Mouse (Mus musculus) limb, embryonic 12.5 days (tissue): ENCODE measurements around the gene Hpca. TPM values are rescaled to one million over a fixed set of nuclear protein-coding genes. Genes with fewer than 3 reads are reported as not detected.

Experiments used
- ATAC-seq: fragments of 200-750 bp; cut with Nextera tagmentation; 2 replicates; pipeline ENCODE4 v1.8.0; 2017; ENCODE audit warnings: low read depth, moderate TSS enrichment; ENCODE audit not compliant: insufficient number of reproducible peaks, insufficient read depth, low FRiP score, low TSS enrichment
- H3K27ac ChIP-seq: fragments of 300-500 bp; sonication (generic); 2 replicates; pipeline ENCODE4 v1.5.1; 2016; ENCODE audit warnings: mild to moderate bottlenecking, moderate library complexity
- H3K27me3 ChIP-seq: fragments of 300-500 bp; sonication (generic); 2 replicates; pipeline ENCODE4 v1.6.1; 2016; ENCODE audit warnings: mild to moderate bottlenecking, moderate library complexity
- H3K36me3 ChIP-seq: fragments of 300-500 bp; sonication (generic); 2 replicates; pipeline ENCODE4 v1.6.1; 2016; ENCODE audit warnings: mild to moderate bottlenecking, moderate library complexity
- H3K4me1 ChIP-seq: fragments of 300-500 bp; sonication (generic); replicated peaks from 2 replicates; pipeline ENCODE4 v1.6.1; 2016
- H3K4me2 ChIP-seq: fragments of 300-500 bp; sonication (generic); 2 replicates; pipeline ENCODE4 v1.6.1; 2016; ENCODE audit warnings: mild to moderate bottlenecking, moderate library complexity
- H3K4me3 ChIP-seq: fragments of 300-500 bp; sonication (generic); replicated peaks from 2 replicates; pipeline ENCODE4 v1.5.1; 2016; ENCODE audit warnings: mild to moderate bottlenecking
- H3K9ac ChIP-seq: fragments of 300-500 bp; sonication (generic); replicated peaks from 2 replicates; pipeline ENCODE4 v1.6.1; 2016; ENCODE audit warnings: mild to moderate bottlenecking, moderate library complexity
- H3K9me3 ChIP-seq: fragments of 300-500 bp; sonication (generic); 2 replicates; pipeline ENCODE4 v1.6.1; 2016; ENCODE audit warnings: mild to moderate bottlenecking, moderate library complexity
- WGBS: fragments of 180-500 bp; shearing (Covaris S2); methylation state at CpG from one replicate; pipeline ENCODE4 v1.1.7; 2016; 5-methylcytosine and 5-hydroxymethylcytosine counted together
- polyA plus RNA-seq: library from polyadenylated mRNA; unstranded; fragments of >200 nt; fragmentation: Nextera tagmentation; extraction: Ambion mirVana; gene quantifications from 2 replicates; pipeline ENCODE4 v1.2.1, GENCODE M21; 2016

The Hpca gene
- polyA plus RNA-seq, 1 experiment from 2014 or later, result 0.55 TPM

DNA sequence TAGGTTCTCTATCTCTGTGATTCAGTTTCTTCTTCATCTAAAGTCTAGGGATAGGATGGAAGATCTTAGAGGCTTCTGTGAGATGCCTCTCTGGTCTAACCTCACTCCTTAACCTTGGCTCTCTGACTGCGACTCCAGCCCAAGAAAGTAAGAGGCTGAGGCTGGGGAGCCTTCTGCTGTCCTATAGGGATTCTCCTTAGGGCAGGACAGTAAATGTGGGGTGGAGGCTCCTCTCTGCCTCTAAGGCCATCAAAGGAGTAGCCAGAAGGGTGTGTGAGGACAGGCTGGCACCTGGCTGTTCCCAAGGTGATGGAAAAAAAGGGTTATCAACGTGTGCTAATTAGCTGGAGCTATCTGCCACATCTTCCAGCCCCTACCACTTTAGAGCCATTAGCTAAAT lies 13.8 kb upstream of the Hpca start:
- 37% methylated on average over 2 of the region's 2 CpGs for whole genome bisulfite sequencing
- peak overlapping the region; percentile 88; the same call in 1 of the 2 replicates for H3K4me2 ChIP-seq

DNA sequence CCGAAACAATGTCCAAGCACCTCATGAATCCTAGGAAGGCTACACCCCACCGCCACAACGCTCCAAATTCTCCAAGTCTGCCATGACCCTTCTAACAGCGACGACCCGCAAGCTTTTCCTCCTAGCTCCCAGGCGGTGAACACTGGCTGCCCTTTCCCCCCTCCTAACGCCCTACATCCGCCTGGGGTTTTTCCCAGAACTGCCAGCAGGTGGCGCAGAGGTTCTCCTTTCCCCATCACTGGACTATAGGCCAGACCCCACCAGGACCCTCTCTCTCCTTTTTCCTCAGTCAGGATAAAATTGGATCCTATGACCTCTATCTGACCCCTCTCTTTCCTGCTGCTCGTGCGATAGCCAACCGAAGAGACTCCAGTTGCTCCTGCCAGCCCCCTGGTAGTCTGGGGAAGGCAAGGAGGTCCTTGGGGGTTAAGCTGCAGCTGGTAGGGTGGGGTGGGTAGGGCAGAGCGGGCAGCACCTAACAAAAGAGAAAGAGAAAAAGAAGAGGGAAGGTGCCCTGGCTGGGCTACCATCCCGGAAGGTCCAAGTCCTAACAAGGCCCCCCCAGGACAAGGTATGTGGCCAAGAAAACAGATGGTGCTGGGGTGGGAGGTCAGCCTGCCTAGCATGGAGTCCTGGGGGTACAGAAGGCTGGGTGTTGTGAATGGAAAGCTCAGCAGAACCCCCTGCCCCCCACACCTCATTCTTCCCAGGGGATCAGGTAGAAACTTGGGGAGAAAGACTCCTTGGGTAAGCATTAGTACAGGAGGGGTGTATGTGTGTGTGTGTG lies 13.2 kb upstream of the Hpca start:
- 8% methylated on average over 15 of the region's 15 CpGs for WGBS
- H3K4me1 ChIP-seq, result peaks cover 35% of the 10 kb centered on the region
- 0 out of 2 replicates have a peak overlapping the region, but pooled peaks have one; percentile 7 for H3K4me3 ChIP-seq
- no peak overlapping the region for H3K27ac ChIP-seq
- H3K4me2 ChIP-seq, result peak overlapping the region; percentile 45
- H3K27me3 ChIP-seq, result peaks cover 43% of the 10 kb centered on the region
- no peak for ATAC-seq
- peaks cover 5% of the 10 kb centered on the region; the same call in 1 of the 2 replicates for H3K36me3 ChIP-seq
- H3K9ac ChIP-seq, result no peak overlapping the region
- no peaks in the 10 kb centered on the region for H3K9me3 ChIP-seq

More for the DNA sequence above, 13.8 kb upstream of the Hpca start:
- Histone ChIP-seq H3K9me3 (no peaks in the 10 kb centered on the region), H3K4me3 (0 out of 2 replicates have a peak overlapping the region, but pooled peaks have one; percentile 7), H3K36me3 (peaks cover 7% of the 10 kb centered on the region; the same call in 1 of the 2 replicates), H3K27me3 (peaks cover 43% of the 10 kb centered on the region), H3K4me1 (peaks cover 28% of the 10 kb centered on the region), H3K27ac (no peak overlapping the region), H3K9ac (no peak overlapping the region)
- ATAC-seq, result no peak

DNA sequence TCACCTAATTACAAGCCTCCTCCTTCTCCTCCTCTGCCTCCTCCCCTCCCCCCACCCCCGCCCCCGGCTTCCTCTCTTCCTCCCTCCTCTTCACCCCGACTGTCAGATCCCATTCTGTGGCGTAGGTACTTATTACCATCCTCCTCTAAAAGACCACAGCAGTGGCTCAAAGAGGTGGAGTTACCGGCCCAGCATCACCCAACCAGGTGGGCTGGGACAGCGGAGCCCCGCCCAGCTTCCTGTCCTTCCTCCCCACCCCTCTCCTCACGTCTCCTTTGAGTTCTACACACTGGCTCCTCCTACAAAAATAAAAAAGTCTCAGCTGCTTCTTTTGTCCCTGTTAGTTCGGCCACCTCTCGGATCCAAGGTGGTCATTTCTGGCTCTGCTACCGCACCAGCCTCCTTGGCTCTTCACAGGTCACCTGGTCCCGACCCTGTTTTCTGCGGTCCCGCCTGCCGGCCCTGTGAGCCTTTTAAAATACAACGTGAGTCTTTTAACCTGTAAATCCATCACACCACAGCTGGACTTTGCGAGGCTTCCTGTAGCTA lies 9.0 kb upstream of the Hpca start:
- H3K27ac ChIP-seq, result peak overlapping the region; percentile 74
- H3K9me3 ChIP-seq, result no peaks in the 10 kb centered on the region
- WGBS, result 3% methylated on average over 17 of the region's 17 CpGs
- H3K4me2 ChIP-seq, result peak overlapping the region; percentile 53
- peak overlapping the region; percentile 28; the same call in 1 of the 2 replicates for H3K9ac ChIP-seq
- no peaks in the 10 kb centered on the region for H3K36me3 ChIP-seq
- peaks cover 20% of the 10 kb centered on the region for H3K27me3 ChIP-seq
- ATAC-seq, result peak; percentile 41
- peaks cover 37% of the 10 kb centered on the region for H3K4me1 ChIP-seq
- H3K4me3 ChIP-seq, result peak overlapping the region; percentile 35

DNA sequence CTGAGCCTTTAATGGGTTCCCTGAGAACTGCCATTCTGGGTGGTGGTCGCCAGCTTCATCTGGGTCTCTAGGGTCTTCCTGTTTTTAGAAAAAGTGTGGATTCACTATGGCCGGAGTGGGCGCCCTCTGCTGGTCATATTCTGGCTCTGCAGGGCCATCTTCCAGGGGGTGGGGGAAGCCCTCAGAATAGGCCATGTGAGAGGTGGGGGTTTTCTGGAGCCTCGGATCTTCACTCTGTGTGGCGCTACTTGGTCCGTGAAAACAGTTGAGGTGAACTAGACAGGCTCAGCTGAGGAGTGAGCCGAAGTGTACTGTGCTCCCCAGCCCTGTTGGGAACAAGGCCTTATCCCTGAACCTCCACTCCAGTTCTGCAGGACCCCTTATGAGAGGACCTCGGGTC lies 8.3 kb upstream of the Hpca start:
- Histone ChIP-seq H3K27ac (peak overlapping the region; percentile 74), H3K36me3 (no peaks in the 10 kb centered on the region), H3K4me3 (peak overlapping the region; percentile 35), H3K4me2 (peak overlapping the region; percentile 53), H3K4me1 (peaks cover 41% of the 10 kb centered on the region), H3K27me3 (peaks cover 20% of the 10 kb centered on the region), H3K9ac (no peak overlapping the region), H3K9me3 (no peaks in the 10 kb centered on the region)
- WGBS, result 5% methylated on average over 8 of the region's 8 CpGs
- peak; percentile 32; the same call in 1 of the 2 replicates for ATAC-seq

DNA sequence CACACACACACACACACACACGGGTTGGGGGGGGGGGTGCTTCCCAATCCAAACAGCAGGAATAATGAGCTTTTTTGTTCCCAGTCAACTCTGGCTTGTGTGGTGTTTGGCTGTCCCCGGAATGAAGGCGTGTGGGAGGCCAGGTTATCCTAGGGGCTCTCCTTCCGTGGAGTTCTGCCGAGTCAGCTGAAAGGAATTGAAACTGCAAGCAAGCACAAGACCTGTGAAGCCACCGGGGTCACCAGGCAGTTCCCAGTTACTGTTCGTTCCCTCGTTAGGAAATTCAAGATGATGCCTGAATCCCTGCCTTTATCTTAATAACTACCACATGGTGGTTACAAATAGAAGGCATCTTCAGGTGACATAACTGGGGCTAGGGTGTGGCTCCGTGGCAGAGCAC lies 7.6 kb upstream of the Hpca start:
- H3K4me1 ChIP-seq, result peaks cover 39% of the 10 kb centered on the region
- H3K4me3 ChIP-seq, result no peak overlapping the region
- no peak overlapping the region for H3K9ac ChIP-seq
- no peak overlapping the region for H3K4me2 ChIP-seq
- no peaks in the 10 kb centered on the region for H3K36me3 ChIP-seq
- no peak overlapping the region; the same call in 1 of the 2 replicates for H3K27ac ChIP-seq
- ATAC-seq, result no peak
- H3K27me3 ChIP-seq, result peaks cover 24% of the 10 kb centered on the region
- 44% methylated on average over 9 of the region's 9 CpGs for WGBS
- no peaks in the 10 kb centered on the region for H3K9me3 ChIP-seq

DNA sequence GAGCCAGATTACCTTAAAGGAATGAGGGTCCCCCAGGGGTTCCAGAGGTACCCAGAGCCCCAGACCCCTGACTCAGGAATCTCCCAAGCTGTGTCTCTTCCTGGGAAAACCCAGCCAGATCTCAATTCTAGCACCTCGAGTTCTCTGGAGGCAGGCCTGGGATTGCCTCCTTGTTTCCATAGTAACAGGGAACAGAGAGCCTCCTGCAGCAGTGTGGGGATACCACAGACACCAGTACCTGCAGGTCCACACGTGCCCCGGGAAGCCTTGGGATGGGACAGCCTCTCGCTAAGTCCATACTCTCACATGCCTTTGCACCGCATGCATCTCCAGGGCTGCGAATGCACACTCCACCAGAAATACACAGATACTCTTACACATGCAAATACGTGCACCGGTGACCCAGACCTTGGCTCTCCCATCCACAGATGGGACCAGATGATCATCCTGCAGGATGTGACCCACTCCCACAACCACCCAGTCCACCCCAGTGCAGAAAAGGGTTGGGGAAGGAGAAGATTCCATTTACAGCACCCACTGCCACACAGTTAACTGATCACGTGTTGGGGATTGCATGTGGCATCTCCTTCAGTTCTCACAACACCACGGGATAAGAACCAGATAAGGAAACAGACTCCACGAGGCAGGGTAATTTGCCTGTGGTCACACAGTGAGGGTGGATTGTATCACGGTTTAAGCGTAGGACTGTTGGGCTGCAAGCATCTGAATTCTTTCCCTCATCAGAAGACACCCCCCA lies 6.9 kb upstream of the Hpca start:
- no peaks in the 10 kb centered on the region for H3K9me3 ChIP-seq
- H3K4me1 ChIP-seq, result peaks cover 39% of the 10 kb centered on the region
- H3K9ac ChIP-seq, result no peak overlapping the region; the same call in 1 of the 2 replicates
- no peak for ATAC-seq
- no peak overlapping the region for H3K4me2 ChIP-seq
- H3K27me3 ChIP-seq, result peaks cover 30% of the 10 kb centered on the region
- H3K27ac ChIP-seq, result peak overlapping the region; percentile 50; the same call in 1 of the 2 replicates
- H3K36me3 ChIP-seq, result no peaks in the 10 kb centered on the region
- 64% methylated on average over 13 of the region's 13 CpGs for WGBS
- no peak overlapping the region for H3K4me3 ChIP-seq

DNA sequence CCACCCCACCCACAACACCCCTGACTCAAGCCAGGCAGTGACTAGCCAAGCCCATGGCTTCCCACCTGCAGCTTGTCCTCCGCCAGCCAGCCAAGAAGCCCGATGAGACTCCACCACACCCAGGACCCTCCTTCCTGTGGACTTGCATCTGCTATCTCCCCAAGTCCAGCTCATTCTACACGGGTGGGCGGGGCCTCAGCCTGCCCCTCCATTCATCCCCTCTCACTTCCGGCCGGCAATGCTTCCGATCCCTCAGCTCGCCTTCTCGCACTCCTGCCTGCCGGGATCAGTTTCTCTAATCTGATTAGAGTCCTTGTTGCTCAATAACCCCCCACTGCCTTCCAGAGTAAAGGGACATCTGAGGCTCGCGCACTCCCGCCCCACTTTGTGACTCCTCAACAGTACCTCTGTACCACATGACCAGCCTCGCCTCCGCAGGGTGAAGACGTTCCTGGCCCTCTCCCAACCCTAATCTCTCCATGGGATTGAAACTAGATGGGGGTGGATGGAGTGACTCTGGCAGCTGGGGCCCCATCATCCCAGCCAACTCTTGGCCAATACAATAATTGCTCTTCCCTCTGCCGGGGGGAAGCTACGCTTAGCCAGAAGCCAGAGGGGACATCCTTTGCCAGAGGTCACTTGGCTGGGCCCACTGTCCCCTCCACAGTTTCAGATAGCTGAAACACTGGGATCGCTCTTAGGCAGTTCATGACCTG lies 4.1 kb upstream of the Hpca start:
- Histone ChIP-seq H3K27me3 (peaks cover 59% of the 10 kb centered on the region), H3K4me1 (peaks cover 44% of the 10 kb centered on the region), H3K36me3 (no peaks in the 10 kb centered on the region), H3K9ac (no peak overlapping the region), H3K4me3 (0 out of 2 replicates have a peak overlapping the region, but pooled peaks have one; percentile 5), H3K9me3 (no peaks in the 10 kb centered on the region), H3K4me2 (peak overlapping the region; percentile 33), H3K27ac (no peak overlapping the region)
- WGBS, result 20% methylated on average over 19 of the region's 19 CpGs
- no peak for ATAC-seq

DNA sequence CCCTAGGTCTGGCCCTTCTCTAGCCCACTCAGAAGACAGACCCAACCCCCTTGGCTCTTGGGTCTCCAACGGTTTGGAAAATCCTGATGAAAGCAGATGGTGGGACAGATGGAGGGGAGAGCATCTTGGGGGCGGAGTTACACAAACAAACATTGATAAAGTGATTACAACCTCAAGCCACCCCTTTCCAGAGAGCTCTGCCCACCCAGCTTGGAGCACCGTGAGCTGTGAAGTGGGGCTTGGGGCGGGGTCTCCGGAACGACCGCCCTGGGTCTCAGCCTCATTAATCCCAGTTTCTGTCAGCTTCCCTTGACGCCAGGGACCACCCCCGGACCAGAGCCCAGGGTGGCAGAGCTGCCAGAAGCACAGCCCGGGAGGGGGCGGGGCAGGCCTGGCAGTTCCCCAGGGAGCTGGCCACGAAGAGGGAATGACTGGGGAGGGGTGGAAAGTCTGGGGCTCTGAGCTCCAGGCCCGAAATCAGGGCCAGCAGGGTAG lies 2.9 kb upstream of the Hpca start:
- H3K4me2 ChIP-seq, result peak overlapping the region; percentile 7; the same call in 1 of the 2 replicates
- no peaks in the 10 kb centered on the region for H3K36me3 ChIP-seq
- peaks cover 71% of the 10 kb centered on the region for H3K27me3 ChIP-seq
- H3K4me3 ChIP-seq, result no peak overlapping the region
- no peak for ATAC-seq
- no peaks in the 10 kb centered on the region for H3K9me3 ChIP-seq
- 7% methylated on average over 13 of the region's 13 CpGs for WGBS
- H3K4me1 ChIP-seq, result peaks cover 41% of the 10 kb centered on the region
- H3K9ac ChIP-seq, result no peak overlapping the region
- no peak overlapping the region for H3K27ac ChIP-seq

DNA sequence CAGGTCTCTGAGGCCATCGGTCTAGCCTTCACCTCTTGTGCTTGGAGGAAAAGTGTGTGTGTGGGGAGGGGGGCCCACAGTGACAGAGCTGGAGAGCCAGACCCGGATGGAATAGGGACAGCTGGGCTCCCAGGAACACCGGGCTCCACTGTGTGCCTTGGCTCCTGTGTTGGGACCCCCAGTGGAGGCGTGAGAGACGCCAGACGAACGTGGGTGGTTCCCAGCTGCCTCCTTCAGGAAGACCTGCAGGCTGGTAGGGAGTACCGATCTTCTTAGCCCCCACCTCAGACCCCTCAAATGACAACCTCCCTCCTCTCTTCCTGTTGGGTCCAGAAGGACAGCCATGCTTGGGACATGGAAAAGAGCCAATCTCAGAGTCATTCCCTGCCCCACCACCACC lies 883 bp upstream of the Hpca start:
- ATAC-seq, result no peak
- H3K4me1 ChIP-seq, result peaks cover 29% of the 10 kb centered on the region
- no peak overlapping the region for H3K9ac ChIP-seq
- no peaks in the 10 kb centered on the region for H3K36me3 ChIP-seq
- H3K4me3 ChIP-seq, result no peak overlapping the region
- H3K27me3 ChIP-seq, result peaks cover 87% of the 10 kb centered on the region
- H3K27ac ChIP-seq, result no peak overlapping the region
- 33% methylated on average over 8 of the region's 8 CpGs for WGBS
- no peaks in the 10 kb centered on the region for H3K9me3 ChIP-seq
- H3K4me2 ChIP-seq, result no peak overlapping the region

DNA sequence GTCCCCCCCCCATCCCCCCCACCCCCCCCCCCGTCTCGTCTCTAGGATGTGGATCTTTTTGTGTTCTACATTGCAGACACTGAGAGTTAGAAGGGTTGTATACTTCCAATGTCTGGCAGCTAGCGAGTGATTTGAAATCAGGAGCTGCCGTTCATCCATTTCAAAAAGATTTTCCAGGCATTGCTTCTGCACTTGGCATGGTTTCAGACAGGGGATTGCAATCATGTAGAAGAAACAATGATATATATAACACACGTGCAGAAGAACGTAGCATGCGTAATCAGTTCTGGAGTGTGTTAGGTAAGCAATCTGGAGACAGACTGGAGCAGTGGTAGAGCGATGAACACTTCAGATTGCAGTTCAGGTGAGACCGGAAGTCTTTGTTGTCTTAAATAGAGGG lies 271 bp upstream of the Hpca start:
- 31% methylated on average over 9 of the region's 9 CpGs for WGBS
- Histone ChIP-seq H3K9me3 (no peaks in the 10 kb centered on the region), H3K4me3 (peak overlapping the region; percentile 47; the same call in 1 of the 2 replicates), H3K27ac (no peak overlapping the region), H3K4me2 (no peak overlapping the region), H3K4me1 (peaks cover 29% of the 10 kb centered on the region), H3K36me3 (no peaks in the 10 kb centered on the region), H3K27me3 (peaks cover 87% of the 10 kb centered on the region), H3K9ac (no peak overlapping the region)
- no peak for ATAC-seq
